Mouse (Mus musculus): ENCODE data around the gene Cyp2b23.

DNA sequence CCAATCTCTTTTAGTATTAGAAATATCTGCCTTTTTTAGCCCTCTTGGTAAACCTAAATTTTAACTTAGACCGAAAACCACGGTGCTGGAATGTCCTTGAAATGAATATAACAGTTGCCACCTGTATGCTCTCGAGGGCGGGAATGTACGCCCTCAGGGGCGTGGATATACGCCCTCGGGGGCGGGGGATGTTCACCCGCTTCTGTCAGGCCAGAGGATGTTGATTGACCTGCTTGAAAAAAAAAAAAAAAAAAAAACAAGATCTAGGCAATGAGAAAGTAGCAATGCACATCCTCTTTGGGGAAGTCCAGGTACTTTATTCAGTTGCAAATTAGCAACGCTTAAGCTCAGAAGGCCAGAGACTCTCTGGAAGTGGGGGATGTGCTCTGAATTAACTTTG lies 20.8 kb upstream of the Cyp2b23 start:
- TF ChIP-seq CTCF (IDR thresholded peaks at IDR 0.05): no peak
- TF ChIP-seq EP300 (IDR thresholded peaks at IDR 0.05): no peak

Data from lung, postnatal 0 days (tissue).